Mouse (Mus musculus) cerebellum, adult 2 months (tissue): ENCODE measurements around the gene Adgrl4.

Experiments used
- CTCF ChIP-seq: fragments of 200-500 bp; IDR thresholded peaks from 2 replicates; pipeline ENCODE4 v1.5.1; 2011; ENCODE audit warnings: low read depth, mild to moderate bottlenecking, control low read depth, low read length, moderate library complexity, borderline replicate concordance; ENCODE audit not compliant: insufficient read depth
- POLR2A ChIP-seq: fragments of 200-500 bp; IDR thresholded peaks from 2 replicates; pipeline ENCODE4 v1.6.1; 2011; ENCODE audit warnings: low read length, control low read depth, borderline replicate concordance; ENCODE audit not compliant: insufficient read depth

DNA sequence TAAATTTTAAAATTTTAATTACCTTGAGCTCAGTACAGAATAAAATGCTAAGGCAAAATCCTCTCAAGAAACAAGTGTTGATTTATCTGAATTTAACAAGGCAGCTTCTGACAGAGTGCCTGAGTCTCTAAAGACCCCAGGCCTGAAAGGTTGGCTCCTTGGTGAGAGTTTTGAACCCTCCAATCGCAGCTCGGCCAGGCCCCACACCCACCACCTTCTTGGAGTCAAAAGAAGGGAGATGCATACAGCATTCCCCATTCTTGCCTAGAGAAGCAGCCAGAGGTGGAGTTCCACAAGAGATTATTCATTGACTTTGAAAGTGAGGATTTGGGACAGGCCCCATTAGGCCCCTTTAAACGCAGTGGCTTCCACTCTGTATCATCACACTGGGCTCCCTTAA is 129.9 kb downstream of the Adgrl4 start:
- TF ChIP-seq CTCF: no peak
- TF ChIP-seq POLR2A: no peak
